8 mouse cellular contexts compared by ENCODE assay signal in the genomic region with DNA sequence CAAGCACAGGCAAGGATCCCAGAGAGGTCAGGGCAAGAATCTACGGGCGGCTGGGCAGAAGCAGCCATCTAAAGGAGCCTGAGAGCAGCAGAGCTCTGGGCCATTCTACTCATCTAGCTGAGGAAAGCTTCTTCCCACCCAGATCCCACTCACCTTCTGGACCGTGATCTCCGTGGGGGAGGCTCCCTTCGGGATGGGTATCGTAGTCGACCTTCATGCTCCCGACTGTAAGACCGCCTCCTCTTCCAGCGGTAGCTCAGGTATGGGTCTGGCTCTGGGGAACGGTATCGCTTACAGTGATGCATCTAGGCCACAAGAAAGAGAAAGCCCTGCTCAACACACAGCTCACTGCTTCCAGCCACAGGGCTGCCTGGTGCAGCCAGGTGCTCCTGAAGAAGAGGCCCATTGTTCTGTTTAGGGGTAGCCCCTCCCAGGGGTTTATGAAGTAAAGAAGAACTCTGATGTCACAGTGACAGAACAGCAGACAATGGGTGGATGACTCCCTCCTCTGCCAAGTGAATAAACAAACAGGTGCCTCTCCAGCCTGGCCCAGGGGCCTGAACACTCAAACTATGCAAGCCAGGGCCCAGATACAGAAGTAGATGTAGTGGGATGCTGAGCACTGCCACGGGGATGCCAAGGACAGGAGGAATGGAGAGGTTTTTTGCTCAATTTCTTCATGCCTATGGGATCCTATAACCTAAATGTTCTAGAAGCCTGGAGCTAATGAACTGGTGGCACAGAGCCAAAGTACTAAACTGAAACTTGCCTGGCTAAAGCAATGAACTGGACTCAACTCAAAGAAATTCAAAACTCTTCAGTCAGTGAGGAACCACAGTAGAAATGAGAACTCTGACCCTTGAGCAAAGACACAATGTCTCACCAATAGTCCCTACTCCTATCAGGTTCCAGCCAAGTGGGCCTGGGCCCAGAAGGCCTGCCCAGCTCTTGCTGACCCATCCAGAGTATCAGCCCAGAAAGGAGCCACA. TPM values are rescaled to one million over a fixed set of nuclear protein-coding genes. Genes with fewer than 3 reads are reported as not detected.
A peak's percentile ranks its signal among the peaks of the same experiment; 100 is the strongest.
DNase-seq lines count a peak whose midpoint lies in the region; ATAC-seq and TF ChIP-seq lines count a peak whose summit lies in the region.

No protein-coding gene starts in this region.

- no peak overlapping the region for H3K9ac ChIP-seq in forebrain, embryonic 15.5 days (replicated peaks)
- peak overlapping the region; percentile 43; the same call in 1 of the 2 replicates for H3K9ac ChIP-seq in limb, embryonic 13.5 days

- intact Hi-C loops in gastrocnemius, adult 2 months (cut with DNase I) = loop anchor here (5.0 kb wide), 1 partner anchor 40 kb away; no protein-coding TSS in a partner anchor

- H3K27ac ChIP-seq in gastrocnemius, adult 2 months = peak overlapping the region; percentile 97
- H3K27ac ChIP-seq in forebrain, embryonic 15.5 days (replicated peaks) = no peak overlapping the region
- H3K27ac ChIP-seq in limb, embryonic 13.5 days = no peak overlapping the region
- peak overlapping the region; percentile 93 for H3K27ac ChIP-seq in thymus, adult 2 months (ENCODE audit: control insufficient read depth, insufficient read depth, low read length)

- 92% methylated on average over 13 of the region's 13 CpGs for WGBS in forebrain, embryonic 15.5 days
- 89% methylated on average over 13 of the region's 13 CpGs for WGBS in limb, embryonic 13.5 days
- 71% methylated on average over 13 of the region's 13 CpGs for WGBS in thymus, adult 2 months

- peaks cover 79% of the 10 kb centered on the region for H3K4me1 ChIP-seq in G1E (ENCODE audit: insufficient read depth, low read depth, low read length)
- peaks cover 34% of the 10 kb centered on the region for H3K4me1 ChIP-seq in forebrain, embryonic 15.5 days
- H3K4me1 ChIP-seq in limb, embryonic 13.5 days = peaks cover 37% of the 10 kb centered on the region
- H3K4me1 ChIP-seq in thymus, adult 2 months (replicated peaks; ENCODE audit: control insufficient read depth, insufficient read depth, low read length) = peaks cover 36% of the 10 kb centered on the region

- no peak for ATAC-seq in G1E (ENCODE audit: extremely low read depth, insufficient number of reproducible peaks, low FRiP score, poor library complexity, severe bottlenecking)
- ATAC-seq in forebrain, embryonic 15.5 days (replicated peaks) = no peak
- no peak for ATAC-seq in limb, embryonic 13.5 days (ENCODE audit: low FRiP score, low read depth)
- no peak for ATAC-seq in monocyte, adult 5-6 weeks (replicated peaks; ENCODE audit: insufficient number of reproducible peaks, low FRiP score, low TSS enrichment, poor library complexity, severe bottlenecking)

- no peaks in the 10 kb centered on the region for H3K9me3 ChIP-seq in G1E (replicated peaks)
- H3K9me3 ChIP-seq in forebrain, embryonic 15.5 days = no peaks in the 10 kb centered on the region
- no peaks in the 10 kb centered on the region for H3K9me3 ChIP-seq in limb, embryonic 13.5 days

- H3K27me3 ChIP-seq in G1E (ENCODE audit: insufficient read depth, low read length) = no peaks in the 10 kb centered on the region; the same call in 1 of the 2 replicates
- H3K27me3 ChIP-seq in forebrain, embryonic 15.5 days = no peaks in the 10 kb centered on the region
- H3K27me3 ChIP-seq in limb, embryonic 13.5 days = no peaks in the 10 kb centered on the region
- H3K27me3 ChIP-seq in thymus, adult 2 months (ENCODE audit: control insufficient read depth, insufficient read depth, low read length) = no peaks in the 10 kb centered on the region

- no peak overlapping the region for H3K4me2 ChIP-seq in forebrain, embryonic 15.5 days (replicated peaks)
- H3K4me2 ChIP-seq in limb, embryonic 13.5 days (replicated peaks) = peak overlapping the region; percentile 96

- H3K36me3 ChIP-seq in G1E (replicated peaks) = peaks cover 64% of the 10 kb centered on the region
- H3K36me3 ChIP-seq in forebrain, embryonic 15.5 days = peaks cover 42% of the 10 kb centered on the region
- peaks cover 50% of the 10 kb centered on the region for H3K36me3 ChIP-seq in limb, embryonic 13.5 days
- H3K36me3 ChIP-seq in thymus, adult 2 months (ENCODE audit: control insufficient read depth, insufficient read depth, low read length) = peaks cover 47% of the 10 kb centered on the region

- no peak for TF ChIP-seq POLR2A in thymus, adult 2 months (IDR thresholded peaks at IDR 0.05; ENCODE audit: control insufficient read depth, extremely low read depth, insufficient read depth, low read length, poor library complexity)

- no peak for TF ChIP-seq CTCF in gastrocnemius, adult 2 months (IDR thresholded peaks at IDR 0.05)
- TF ChIP-seq CTCF in G1E (IDR thresholded peaks at IDR 0.05; ENCODE audit: low read depth, low read length) = no peak
- TF ChIP-seq CTCF in thymus, adult 2 months (IDR thresholded peaks at IDR 0.05; ENCODE audit: borderline replicate concordance, control insufficient read depth, extremely low read depth, insufficient read depth, low read length, poor library complexity) = no peak

- H3K4me3 ChIP-seq in gastrocnemius, adult 2 months = peak overlapping the region; percentile 74
- H3K4me3 ChIP-seq in G1E (ENCODE audit: low read depth, low read length) = peak overlapping the region; percentile 24; the same call in 1 of the 2 replicates
- 0 out of 2 replicates have a peak overlapping the region, but pooled peaks have one; percentile 3 for H3K4me3 ChIP-seq in forebrain, embryonic 15.5 days
- H3K4me3 ChIP-seq in limb, embryonic 13.5 days = peak overlapping the region; percentile 93
- H3K4me3 ChIP-seq in thymus, adult 2 months (ENCODE audit: control insufficient read depth, insufficient read depth, low read length) = peak overlapping the region; percentile 43

- DNase-seq in gastrocnemius, adult 2 months = peak; percentile 82
- no peak for DNase-seq in gastrocnemius, postnatal 10 days
- no peak for DNase-seq in G1E (ENCODE audit: low spot score)
- DNase-seq in thymus, adult 2 months = peak; percentile 46
- no peak for DNase-seq in urinary bladder, postnatal 14 days (ENCODE audit: low spot score)

RNA-seq across cellular contexts. Expression of gene Clk3, which starts 3.8 kb away (rescaled TPM):
- 10 to 100 TPM; 45.4 to 50.4 TPM for total RNA-seq in gastrocnemius, adult 2 months (2021)
- 10 to 100 TPM; 34.8 to 45.3 TPM for total RNA-seq in gastrocnemius, postnatal 10 days (2021)
- total RNA-seq in G1E (2014; fragmentation: Nextera tagmentation) (95.9 and 119 TPM in 2 replicates), G1E (2017) (53.8 and 56.8 TPM in 2 replicates)
- polyA plus RNA-seq in G1E (2012) = 33.0 and 36.9 TPM in 2 replicates
- 88.6 and 93.0 TPM in 2 replicates for polyA plus RNA-seq in forebrain, embryonic 15.5 days (2015; fragmentation: Nextera tagmentation; extraction: Ambion mirVana)
- polyA plus RNA-seq in limb, embryonic 13.5 days (2015; fragmentation: Nextera tagmentation; extraction: Ambion mirVana) = 77.3 and 82.8 TPM in 2 replicates
- 597 and 762 TPM in 2 replicates for polyA plus RNA-seq in thymus, adult 2 months (2012; rRNA removed)
- 97.1 to 158 TPM (median 125 TPM) in 3 replicates for total RNA-seq in monocyte, adult 5-6 weeks (2017)

RNA-seq across cellular contexts. Expression of gene Edc3, which starts 53.5 kb away (rescaled TPM):
- 1 to 10 TPM; 5.9 to 6.6 TPM for total RNA-seq in gastrocnemius, adult 2 months (2021)
- 1 to 10 TPM; 7.8 to 8.5 TPM for total RNA-seq in gastrocnemius, postnatal 10 days (2021)
- 11.6 and 13.2 TPM in 2 replicates for total RNA-seq in G1E (2014; fragmentation: Nextera tagmentation)
- total RNA-seq in G1E (2017) = 5.7 and 5.9 TPM in 2 replicates
- polyA plus RNA-seq in G1E (2012) = 9.5 and 9.8 TPM in 2 replicates
- polyA plus RNA-seq in forebrain, embryonic 15.5 days (2015; fragmentation: Nextera tagmentation; extraction: Ambion mirVana) = 36.4 and 37.1 TPM in 2 replicates
- polyA plus RNA-seq in limb, embryonic 13.5 days (2015; fragmentation: Nextera tagmentation; extraction: Ambion mirVana) = 39.3 TPM in 2 replicates
- 31.4 and 31.7 TPM in 2 replicates for polyA plus RNA-seq in thymus, adult 2 months (2012; rRNA removed)
- 2.6 to 7.9 TPM (median 3.7 TPM) in 3 replicates for total RNA-seq in monocyte, adult 5-6 weeks (2017)

Comparison
In these comparisons a context has a peak if more than half of its experiments do, and no peak if none do; other contexts are left out.
1. DNase-seq: peak in gastrocnemius, adult 2 months (single experiment) and thymus, adult 2 months (single experiment); none in gastrocnemius, postnatal 10 days (single experiment), G1E (single experiment) and urinary bladder, postnatal 14 days (single experiment).
2. H3K27ac ChIP-seq: peak in gastrocnemius, adult 2 months (single experiment) and thymus, adult 2 months (single experiment); none in forebrain, embryonic 15.5 days (single experiment) and limb, embryonic 13.5 days (single experiment).
3. H3K4me3 ChIP-seq: peak in every context shown above with its lines; median percentile 93 in limb, embryonic 13.5 days; 74 in gastrocnemius, adult 2 months; 43 in thymus, adult 2 months; 24 in G1E; 3 in forebrain, embryonic 15.5 days.